Mouse (Mus musculus) gastrocnemius, postnatal 25 days (tissue): Measurements from ENCODE around the gene Brd3os. TPM values are rescaled to one million over a fixed set of nuclear protein-coding genes. Genes with fewer than 3 reads are reported as not detected.

Source experiments
- DNase-seq: peaks from one replicate; pipeline ENCODE4 v3.0.0; 2022
- total RNA-seq, 2 experiments: library from RNA; stranded (reverse); gene quantifications; 1 replicate in 1 of 2; 2 replicates in 1 of 2; pipeline ENCODE4 v1.2.3; 2021

The Brd3os gene
- total RNA-seq, 2 experiments from 2014 or later, result 0.74 to 1.3 TPM

GRCm38 (mm10) chr2:27469292-27469990 is 27.3 kb downstream of the Brd3os start:
- no peak for DNase-seq

- DNase-seq, result no peak
These were observed 27.8 kb downstream of the Brd3os start for GRCm38 (mm10) chr2:27469991-27470355.

- DNase-seq, result no peak
These were observed 28.4 kb downstream of the Brd3os start for GRCm38 (mm10) chr2:27470535-27470934.

GRCm38 (mm10) chr2:27471170-27471584 is 29.1 kb downstream of the Brd3os start:
- peak; percentile 80 for DNase-seq

- DNase-seq, result no peak
These were observed 31.1 kb downstream of the Brd3os start for GRCm38 (mm10) chr2:27473061-27473765.

- DNase-seq, result no peak
These were observed 31.8 kb downstream of the Brd3os start for GRCm38 (mm10) chr2:27473911-27474310.

- peak; percentile 59 for DNase-seq
These were observed 32.7 kb downstream of the Brd3os start for GRCm38 (mm10) chr2:27474621-27475484.

GRCm38 (mm10) chr2:27475495-27476302 is 33.6 kb downstream of the Brd3os start:
- DNase-seq, result peak; percentile 95

GRCm38 (mm10) chr2:27476303-27477192 is 34.4 kb downstream of the Brd3os start:
- no peak for DNase-seq

- DNase-seq, result no peak
These were observed 37.7 kb downstream of the Brd3os start for GRCm38 (mm10) chr2:27479821-27480220.

GRCm38 (mm10) chr2:27480367-27480766 is 38.2 kb downstream of the Brd3os start:
- DNase-seq, result no peak

GRCm38 (mm10) chr2:27482265-27482861 is 40.2 kb downstream of the Brd3os start:
- DNase-seq, result no peak

GRCm38 (mm10) chr2:27486725-27487124 is 44.6 kb downstream of the Brd3os start:
- DNase-seq, result no peak

- DNase-seq, result no peak
These were observed 45.4 kb downstream of the Brd3os start for GRCm38 (mm10) chr2:27487336-27488049.

- no peak for DNase-seq
These were observed 46.2 kb downstream of the Brd3os start for GRCm38 (mm10) chr2:27488362-27488761.

GRCm38 (mm10) chr2:27490939-27491338 is 48.8 kb downstream of the Brd3os start:
- DNase-seq, result no peak
